Mouse (Mus musculus) layer of hippocampus, adult 11-12 months (tissue): Measurements from ENCODE around the gene Gm20388.
A peak's percentile ranks its signal among the peaks of the same experiment; 100 is the strongest.

Experiments
- DNase-seq: peaks from one replicate; pipeline ENCODE4 v3.0.0; 2022; ENCODE audit warnings: low spot score

The Gm20388 gene

GRCm38 (mm10) chr8:120532517-120533215 is 622.0 kb downstream of the Gm20388 start:
- no peak for DNase-seq

- DNase-seq, result no peak
These were observed 622.7 kb downstream of the Gm20388 start for GRCm38 (mm10) chr8:120533380-120533779.

- no peak for DNase-seq
These were observed 623.4 kb downstream of the Gm20388 start for GRCm38 (mm10) chr8:120534080-120534479.

- DNase-seq, result peak; percentile 84
These were observed 624.1 kb downstream of the Gm20388 start for GRCm38 (mm10) chr8:120534504-120535368.

- peak; percentile 78 for DNase-seq
These were observed 625.0 kb downstream of the Gm20388 start for GRCm38 (mm10) chr8:120535452-120536305.

- DNase-seq, result peak; percentile 69
These were observed 625.9 kb downstream of the Gm20388 start for GRCm38 (mm10) chr8:120536306-120537206.

GRCm38 (mm10) chr8:120537207-120537817 is 626.7 kb downstream of the Gm20388 start:
- peak; percentile 66 for DNase-seq

- peak; percentile 71 for DNase-seq
These were observed 627.3 kb downstream of the Gm20388 start for GRCm38 (mm10) chr8:120537818-120538396.

- peak; percentile 77 for DNase-seq
These were observed 628.0 kb downstream of the Gm20388 start for GRCm38 (mm10) chr8:120538397-120539240.

GRCm38 (mm10) chr8:120539381-120539774 is 628.7 kb downstream of the Gm20388 start:
- no peak for DNase-seq

GRCm38 (mm10) chr8:120539775-120540625 is 629.4 kb downstream of the Gm20388 start:
- no peak for DNase-seq

- DNase-seq, result no peak
These were observed 632.4 kb downstream of the Gm20388 start for GRCm38 (mm10) chr8:120542995-120543394.

GRCm38 (mm10) chr8:120543416-120544055 is 632.9 kb downstream of the Gm20388 start:
- peak; percentile 65 for DNase-seq

- no peak for DNase-seq
These were observed 633.5 kb downstream of the Gm20388 start for GRCm38 (mm10) chr8:120544155-120544554.

- DNase-seq, result no peak
These were observed 636.9 kb downstream of the Gm20388 start for GRCm38 (mm10) chr8:120547562-120547961.

GRCm38 (mm10) chr8:120548313-120548761 is 637.7 kb downstream of the Gm20388 start:
- DNase-seq, result peak; percentile 75

- DNase-seq, result no peak
These were observed 638.8 kb downstream of the Gm20388 start for GRCm38 (mm10) chr8:120549321-120549921.
